Mouse (Mus musculus) liver, embryonic 14.5 days (tissue): ENCODE measurements around the gene Ak2. TPM values are rescaled to one million over a fixed set of nuclear protein-coding genes. Genes with fewer than 3 reads are reported as not detected.

Experiments
- ATAC-seq: fragments of 200-750 bp; cut with Nextera tagmentation; 2 replicates; pipeline ENCODE4 v1.8.0; 2017; ENCODE audit warnings: moderate number of reproducible peaks, mild to moderate bottlenecking, moderate library complexity; ENCODE audit not compliant: insufficient read depth
- DNase-seq, 3 experiments: peaks; one replicate each; pipeline ENCODE4 v3.0.0-alpha.2; 2012 to 2013; ENCODE audit warnings: low read depth in 3 of 3, low spot score in 3 of 3
- H3K27ac ChIP-seq: fragments of 300-500 bp; sonication (generic); 2 replicates; pipeline ENCODE4 v1.5.1; 2014; ENCODE audit warnings: moderate library complexity, mild to moderate bottlenecking, control low read depth, inconsistent platforms
- H3K27me3 ChIP-seq: fragments of 300-500 bp; sonication (generic); 2 replicates; pipeline ENCODE4 v1.6.1; 2014; ENCODE audit warnings: mild to moderate bottlenecking, low read length, moderate library complexity; ENCODE audit not compliant: control insufficient read depth, insufficient read depth
- H3K36me3 ChIP-seq: fragments of 300-500 bp; sonication (generic); replicated peaks from 2 replicates; pipeline ENCODE4 v1.6.1; 2014; ENCODE audit warnings: low read depth; ENCODE audit not compliant: control insufficient read depth, insufficient read depth
- H3K4me1 ChIP-seq, 2 experiments: fragments of 200-500 bp in 1 of 2; fragments of 300-500 bp in 1 of 2; sonication (generic) in 1 of 2; replicated peaks; 2 replicates each; pipeline ENCODE4 v1.6.1; 2012 to 2014; ENCODE audit warnings: antibody characterized with exemption in 1 of 2, inconsistent platforms in 1 of 2, low read length in 1 of 2; ENCODE audit not compliant: control insufficient read depth in 2 of 2, insufficient read depth in 2 of 2
- H3K4me2 ChIP-seq: fragments of 300-500 bp; sonication (generic); 2 replicates; pipeline ENCODE4 v1.6.1; 2014; ENCODE audit warnings: low read depth, mild to moderate bottlenecking, control low read depth, moderate library complexity
- H3K4me3 ChIP-seq, 2 experiments: fragments of 200-500 bp in 1 of 2; fragments of 300-500 bp in 1 of 2; sonication (generic) in 1 of 2; 2 replicates each; pipeline ENCODE4 v1.5.1; 2012 to 2014; ENCODE audit warnings: low read depth in 2 of 2, low read length in 2 of 2, mild to moderate bottlenecking in 2 of 2, control low read depth in 1 of 2, inconsistent platforms in 1 of 2, moderate library complexity in 1 of 2; ENCODE audit not compliant: insufficient read depth in 1 of 2
- H3K9ac ChIP-seq: fragments of 300-500 bp; sonication (generic); replicated peaks from 2 replicates; pipeline ENCODE4 v1.6.1; 2014; ENCODE audit warnings: mild to moderate bottlenecking, control low read depth, moderate library complexity
- H3K9me3 ChIP-seq: fragments of 300-500 bp; sonication (generic); 2 replicates; pipeline ENCODE4 v1.6.1; 2016; ENCODE audit warnings: low read length, mixed read lengths; ENCODE audit not compliant: control insufficient read depth
- CTCF ChIP-seq: IDR thresholded peaks from 2 replicates; pipeline ENCODE4 v1.5.1; 2016; ENCODE audit warnings: antibody characterized with exemption, low read depth, control low read depth
- EP300 ChIP-seq: IDR thresholded peaks from 2 replicates; pipeline ENCODE4 v1.6.1; 2016; ENCODE audit warnings: antibody characterized with exemption, low read depth
- WGBS: fragments of 180-500 bp; shearing (Covaris S2); extraction: QIAGEN DNeasy Blood & Tissue Kit; methylation state at CpG from one replicate; pipeline ENCODE4 v1.1.7; 2014; ENCODE audit not compliant: insufficient replicate concordance; 5-methylcytosine and 5-hydroxymethylcytosine counted together
- polyA plus RNA-seq, 2 experiments: library from polyadenylated mRNA; depleted of rRNA in 1 of 2; stranded (reverse) in 1 of 2; unstranded in 1 of 2; fragments of >200 nt; fragmentation: Nextera tagmentation in 1 of 2; extraction: Ambion mirVana in 1 of 2; gene quantifications; 2 replicates each; pipeline versions ENCODE4 v1.2.1 to v1.2.3; 2012 to 2014

Ak2 gene
- polyA plus RNA-seq, 2 experiments = 68.3 to 94.0 TPM

GRCm38 (mm10) chr4:129030746-129031145 lies 39.0 kb downstream of the Ak2 start:
- DNase-seq = no peak
- H3K36me3 ChIP-seq = no peaks in the 10 kb centered on the region
- no peak overlapping the region for H3K4me3 ChIP-seq
- H3K9me3 ChIP-seq = no peaks in the 10 kb centered on the region
- H3K9ac ChIP-seq = no peak overlapping the region
- TF ChIP-seq CTCF (no peak), EP300 (no peak)
- H3K27me3 ChIP-seq = no peaks in the 10 kb centered on the region; the same call in none of the 2 replicates
- peaks cover 0 to 18% of the 10 kb centered on the region in 2 experiments; a peak in 3 of 4 replicates for H3K4me1 ChIP-seq
- WGBS = 72% methylated on average over 4 of the region's 4 CpGs
- no peak overlapping the region for H3K4me2 ChIP-seq
- no peak for ATAC-seq
- H3K27ac ChIP-seq = no peak overlapping the region

DNA sequence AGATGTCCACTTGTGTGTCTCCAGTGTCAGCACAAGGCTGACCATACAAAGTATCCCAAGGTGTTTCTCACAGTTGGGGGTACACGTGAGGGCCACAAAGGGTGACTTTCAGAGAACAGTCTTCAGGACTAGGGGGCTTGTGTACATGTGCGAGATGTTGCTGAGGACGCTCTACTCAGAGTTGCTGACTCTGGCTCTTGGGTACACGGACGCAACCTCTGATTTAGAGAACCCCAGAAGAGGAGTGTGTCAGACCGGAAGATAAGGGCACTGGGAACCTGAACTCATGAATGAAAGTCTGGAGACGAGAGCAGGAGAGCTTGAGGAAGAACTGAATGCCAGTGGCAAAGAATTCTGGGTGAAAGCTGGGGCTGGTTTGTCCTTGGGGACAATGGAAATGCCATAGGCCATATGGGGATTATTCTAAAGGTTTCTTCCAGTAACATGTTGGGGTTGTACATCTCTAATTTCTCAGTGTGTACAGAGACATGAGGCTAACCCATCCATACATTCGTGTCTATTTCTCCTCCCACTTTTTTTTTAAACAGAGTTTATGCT lies 39.7 kb downstream of the Ak2 start:
- no peak overlapping the region for H3K27ac ChIP-seq
- TF ChIP-seq CTCF = no peak
- TF ChIP-seq EP300 = no peak
- WGBS = 52% methylated on average over 8 of the region's 8 CpGs

GRCm38 (mm10) chr4:129032133-129032962 lies 40.6 kb downstream of the Ak2 start:
- no peak overlapping the region; the same call in 1 of the 2 replicates for H3K4me2 ChIP-seq
- no peak for TF ChIP-seq EP300
- no peak for TF ChIP-seq CTCF
- no peaks in the 10 kb centered on the region for H3K36me3 ChIP-seq
- H3K27ac ChIP-seq = no peak overlapping the region
- DNase-seq (no peak), ATAC-seq (peak; percentile 15; the same call in 1 of the 2 replicates)
- 15% methylated on average over 11 of the region's 11 CpGs for WGBS
- peaks cover 0 to 23% of the 10 kb centered on the region in 2 experiments; a peak in 3 of 4 replicates for H3K4me1 ChIP-seq
- H3K9ac ChIP-seq = no peak overlapping the region
- no peak overlapping the region for H3K4me3 ChIP-seq
- H3K9me3 ChIP-seq = no peaks in the 10 kb centered on the region
- H3K27me3 ChIP-seq = no peaks in the 10 kb centered on the region; the same call in none of the 2 replicates

More for the DNA sequence above, 39.7 kb downstream of the Ak2 start:
- H3K27me3 ChIP-seq = no peaks in the 10 kb centered on the region; the same call in none of the 2 replicates
- no peak for DNase-seq
- no peak overlapping the region for H3K4me3 ChIP-seq
- H3K9me3 ChIP-seq = no peaks in the 10 kb centered on the region
- no peaks in the 10 kb centered on the region for H3K36me3 ChIP-seq
- H3K4me1 ChIP-seq = peaks cover 0 to 23% of the 10 kb centered on the region in 2 experiments; a peak in 3 of 4 replicates
- no peak overlapping the region for H3K4me2 ChIP-seq
- no peak overlapping the region for H3K9ac ChIP-seq
- no peak for ATAC-seq

DNA sequence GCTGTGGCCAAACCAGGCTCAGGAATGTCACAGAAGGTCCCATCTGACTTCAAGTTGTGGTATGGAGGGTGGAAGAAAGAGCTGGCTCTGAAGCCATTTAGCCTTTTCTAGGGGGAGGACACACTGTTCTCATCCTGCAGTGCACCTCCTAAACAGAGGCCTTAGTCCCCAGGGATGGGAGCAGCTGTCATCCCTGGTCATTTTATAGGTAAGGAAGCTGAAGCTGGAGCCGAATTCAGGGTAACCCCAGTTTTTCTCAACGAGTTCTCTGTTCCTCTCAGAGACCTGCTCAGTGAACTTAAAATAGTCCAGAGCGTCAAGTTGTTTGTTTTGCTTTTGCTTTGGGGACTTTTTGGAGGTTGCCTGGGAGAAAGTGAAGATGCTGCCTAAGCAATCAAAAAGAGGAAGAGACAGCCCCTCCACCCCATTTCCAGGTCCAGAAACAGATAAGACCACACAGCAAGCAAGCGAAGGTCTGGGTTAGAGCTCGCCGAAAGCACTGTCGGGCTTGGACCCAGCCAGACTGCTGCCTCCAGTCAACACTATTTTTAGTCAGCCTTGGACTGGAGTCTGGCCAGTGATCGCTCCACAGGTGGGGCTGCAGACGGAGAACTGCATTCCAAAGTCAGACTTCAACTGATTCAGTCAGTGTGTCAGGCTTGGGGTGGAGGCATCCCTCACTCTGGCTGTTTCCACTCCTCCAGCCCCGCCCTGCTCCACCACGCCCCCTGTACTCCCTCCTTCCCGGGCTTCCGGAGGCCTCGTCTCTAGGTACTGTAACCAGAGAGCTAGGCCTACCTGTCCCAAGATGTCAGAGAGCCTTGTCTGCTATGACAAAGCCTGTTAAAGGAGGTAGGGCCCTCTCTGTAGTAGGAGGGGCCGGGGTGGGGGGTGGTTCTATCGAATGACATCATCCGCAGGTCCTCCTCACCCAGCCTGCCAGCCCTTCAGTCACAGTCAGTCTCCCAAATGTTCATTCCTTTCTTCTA lies 41.5 kb downstream of the Ak2 start:
- no peak for DNase-seq
- H3K27me3 ChIP-seq = no peaks in the 10 kb centered on the region; the same call in none of the 2 replicates
- no peaks in the 10 kb centered on the region for H3K36me3 ChIP-seq
- ATAC-seq = peak; percentile 62; the same call in 1 of the 2 replicates
- TF ChIP-seq EP300 = no peak
- TF ChIP-seq CTCF = 0 out of 2 replicates have a peak, but pooled peaks have one; percentile 18
- H3K4me2 ChIP-seq = peak overlapping the region; percentile 39
- peaks cover 0 to 23% of the 10 kb centered on the region in 2 experiments; a peak in 3 of 4 replicates for H3K4me1 ChIP-seq
- H3K9me3 ChIP-seq = no peaks in the 10 kb centered on the region
- 5% methylated on average over 17 of the region's 17 CpGs for WGBS
- no peak overlapping the region; the same call in 1 of the 2 replicates for H3K9ac ChIP-seq
- H3K4me3 ChIP-seq = no peak overlapping the region
- H3K27ac ChIP-seq = no peak overlapping the region
